Mouse (Mus musculus): ENCODE measurements around the gene Olfr478.

GRCm38 (mm10) chr7:108079555-108079954 lies 45.8 kb upstream of the Olfr478 start, which contains the start of gene Olfr481:
- TF ChIP-seq CTCF (IDR thresholded peaks at IDR 0.05; ENCODE audit: insufficient read depth, low read depth, low read length), result no peak
- no peak for TF ChIP-seq POLR2A (IDR thresholded peaks at IDR 0.05; ENCODE audit: insufficient read depth, low read depth, low read length)

All from olfactory bulb, adult 2 months (tissue).